Mouse (Mus musculus) spleen, postnatal 10 days (tissue): ENCODE results near the gene Senp1.

Source experiments
- DNase-seq, 2 experiments: peaks; one replicate each; pipeline ENCODE4 v3.0.0; 2021 to 2022; ENCODE audit warnings: low spot score in 2 of 2

Gene Senp1

GRCm38 (mm10) chr15:98107703-98108296, 14.3 kb upstream of the Senp1 start:
- DNase-seq = no peak

GRCm38 (mm10) chr15:98107230-98107629, 13.7 kb upstream of the Senp1 start:
- DNase-seq = no peak

- DNase-seq = no peak
Measured at GRCm38 (mm10) chr15:98106506-98106905, 13.0 kb upstream of the Senp1 start.

- no peak for DNase-seq
Measured at GRCm38 (mm10) chr15:98102401-98102800, 8.9 kb upstream of the Senp1 start.

- no peak for DNase-seq
Measured at GRCm38 (mm10) chr15:98098519-98098918, 5.0 kb upstream of the Senp1 start.

- DNase-seq = peak in 1 of 2 experiments; percentile 48
Measured at GRCm38 (mm10) chr15:98096957-98097356, 3.4 kb upstream of the Senp1 start.

- no peak for DNase-seq
Measured at GRCm38 (mm10) chr15:98094905-98095304, 1.4 kb upstream of the Senp1 start.

- DNase-seq = no peak
Measured at GRCm38 (mm10) chr15:98092372-98093120, 998 bp downstream of the Senp1 start, which contains the start of gene Pfkm. Gene Pfkm (plus strand): TSS chr15:98092589.

GRCm38 (mm10) chr15:98091841-98092240, 1.7 kb downstream of the Senp1 start:
- DNase-seq = no peak

GRCm38 (mm10) chr15:98089421-98090183, 3.9 kb downstream of the Senp1 start:
- peak in 1 of 2 experiments; percentile 74 for DNase-seq

GRCm38 (mm10) chr15:98088889-98089288, 4.7 kb downstream of the Senp1 start:
- no peak for DNase-seq

GRCm38 (mm10) chr15:98076901-98077300, 16.6 kb downstream of the Senp1 start:
- no peak for DNase-seq

- peak in 1 of 2 experiments; percentile 75 for DNase-seq
Measured at GRCm38 (mm10) chr15:98075034-98075433, 18.5 kb downstream of the Senp1 start.

- no peak for DNase-seq
Measured at GRCm38 (mm10) chr15:98074521-98074920, 19.0 kb downstream of the Senp1 start.

- no peak for DNase-seq
Measured at GRCm38 (mm10) chr15:98070376-98070775, 23.2 kb downstream of the Senp1 start.

- no peak for DNase-seq
Measured at GRCm38 (mm10) chr15:98069566-98070245, 23.8 kb downstream of the Senp1 start.

GRCm38 (mm10) chr15:98068506-98068905, 25.0 kb downstream of the Senp1 start:
- no peak for DNase-seq

- DNase-seq = no peak
Measured at GRCm38 (mm10) chr15:98067492-98067891, 26.1 kb downstream of the Senp1 start.

GRCm38 (mm10) chr15:98066602-98067001, 26.9 kb downstream of the Senp1 start:
- DNase-seq = no peak

- DNase-seq = no peak
Measured at GRCm38 (mm10) chr15:98065881-98066280, 27.7 kb downstream of the Senp1 start.

- DNase-seq = peak in 1 of 2 experiments; percentile 22
Measured at GRCm38 (mm10) chr15:98055246-98055645, 38.3 kb downstream of the Senp1 start.

GRCm38 (mm10) chr15:98051685-98052084, 41.9 kb downstream of the Senp1 start:
- DNase-seq = no peak
